Mouse (Mus musculus): ENCODE measurements at regions not wholly inside any gene's neighbourhood (a gene's known extent, or its start where the extent isn't known, plus 50 kb on each side); places are given as distances from the start of the nearest gene placed in this dataset.

GRCm38 (mm10) chr1:77316198-77316597 lies 198.7 kb downstream of the Epha4 start:
- TF ChIP-seq CTCF (conservative IDR thresholded peaks at IDR 0.05; ENCODE audit: low read length) (no peak), POU5F1 (IDR thresholded peaks at IDR 0.05; ENCODE audit: borderline replicate concordance, low read length) (no peak), NANOG (IDR thresholded peaks at IDR 0.05; ENCODE audit: borderline replicate concordance, low read length) (no peak)
